Mouse (Mus musculus): ENCODE measurements around the gene Nmur1. TPM values are rescaled to one million over a fixed set of nuclear protein-coding genes. Genes with fewer than 3 reads are reported as not detected.

Gene Nmur1
- total and polyA plus RNA-seq, 2 experiments from 2014 or later: 0.33 TPM; not detected in 1

GRCm38 (mm10) chr1:86399322-86399721, 26.7 kb downstream of the Nmur1 start:
- TF ChIP-seq CTCF (IDR thresholded peaks at IDR 0.05): no peak
- no peaks in the 10 kb centered on the region for H3K9me3 ChIP-seq (ENCODE audit: low read length)
- no peaks in the 10 kb centered on the region for H3K4me1 ChIP-seq (ENCODE audit: insufficient read depth, low read length)
- no peak overlapping the region for H3K9ac ChIP-seq (replicated peaks; ENCODE audit: low read length, poor library complexity, severe bottlenecking)
- DNase-seq (ENCODE audit: low spot score) (no peak), ATAC-seq (ENCODE audit: low FRiP score) (no peak)
- H3K4me2 ChIP-seq (ENCODE audit: low read depth, low read length, poor library complexity, severe bottlenecking): no peak overlapping the region
- H3K27me3 ChIP-seq (ENCODE audit: insufficient read depth, low read length): no peaks in the 10 kb centered on the region
- no peak overlapping the region for H3K27ac ChIP-seq (ENCODE audit: low read depth, low read length)
- no peak overlapping the region for H3K4me3 ChIP-seq (ENCODE audit: low read depth, low read length)
- WGBS: 71% methylated on average over 3 of the region's 3 CpGs
- no peaks in the 10 kb centered on the region for H3K36me3 ChIP-seq (ENCODE audit: insufficient read depth, low read length)

DNA sequence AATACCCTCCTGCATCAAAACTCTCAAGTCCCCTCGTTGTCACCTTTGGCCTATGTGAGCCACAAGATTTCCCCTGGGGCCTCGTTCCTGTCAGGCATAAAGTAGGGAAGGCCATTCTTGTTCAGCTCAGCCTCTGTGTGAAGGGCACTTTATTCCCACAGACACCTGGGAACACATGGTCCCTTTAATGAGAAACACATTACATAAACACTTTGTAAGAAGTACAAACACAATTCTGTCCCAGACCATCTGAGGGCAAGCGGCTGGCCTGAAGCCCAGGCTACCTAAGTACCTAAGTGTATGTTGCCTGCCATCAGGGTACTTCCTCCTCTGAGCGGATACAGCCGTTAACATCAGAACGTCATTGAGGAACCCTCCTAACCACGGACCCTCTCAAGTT, 27.8 kb downstream of the Nmur1 start:
- H3K27me3 ChIP-seq (ENCODE audit: insufficient read depth, low read length): no peaks in the 10 kb centered on the region
- H3K4me1 ChIP-seq (ENCODE audit: insufficient read depth, low read length): no peaks in the 10 kb centered on the region
- H3K9ac ChIP-seq (replicated peaks; ENCODE audit: low read length, poor library complexity, severe bottlenecking): no peak overlapping the region
- no peak for ATAC-seq (ENCODE audit: low FRiP score)
- no peak overlapping the region for H3K4me3 ChIP-seq (ENCODE audit: low read depth, low read length)
- no peak for TF ChIP-seq CTCF (IDR thresholded peaks at IDR 0.05)
- no peak overlapping the region for H3K27ac ChIP-seq (ENCODE audit: low read depth, low read length)
- H3K36me3 ChIP-seq (ENCODE audit: insufficient read depth, low read length): no peaks in the 10 kb centered on the region
- H3K4me2 ChIP-seq (ENCODE audit: low read depth, low read length, poor library complexity, severe bottlenecking): no peak overlapping the region
- 72% methylated on average over 7 of the region's 7 CpGs for WGBS
- DNase-seq (ENCODE audit: low spot score): no peak
- H3K9me3 ChIP-seq (ENCODE audit: low read length): no peaks in the 10 kb centered on the region

GRCm38 (mm10) chr1:86397621-86398020, 28.4 kb downstream of the Nmur1 start:
- Histone ChIP-seq H3K9ac (replicated peaks; ENCODE audit: low read length, poor library complexity, severe bottlenecking) (no peak overlapping the region), H3K27ac (ENCODE audit: low read depth, low read length) (no peak overlapping the region), H3K9me3 (ENCODE audit: low read length) (no peaks in the 10 kb centered on the region), H3K4me3 (ENCODE audit: low read depth, low read length) (no peak overlapping the region), H3K4me1 (ENCODE audit: insufficient read depth, low read length) (no peaks in the 10 kb centered on the region), H3K36me3 (ENCODE audit: insufficient read depth, low read length) (no peaks in the 10 kb centered on the region), H3K27me3 (ENCODE audit: insufficient read depth, low read length) (no peaks in the 10 kb centered on the region), H3K4me2 (ENCODE audit: low read depth, low read length, poor library complexity, severe bottlenecking) (no peak overlapping the region)
- 77% methylated on average over 8 of the region's 8 CpGs for WGBS
- TF ChIP-seq CTCF (IDR thresholded peaks at IDR 0.05): no peak
- DNase-seq (ENCODE audit: low spot score) (no peak), ATAC-seq (ENCODE audit: low FRiP score) (no peak)

GRCm38 (mm10) chr1:86395897-86396296, 30.1 kb downstream of the Nmur1 start:
- no peak overlapping the region for H3K27ac ChIP-seq (ENCODE audit: low read depth, low read length)
- 72% methylated on average over 7 of the region's 7 CpGs for WGBS
- TF ChIP-seq CTCF (IDR thresholded peaks at IDR 0.05): peak; percentile 29
- ATAC-seq (ENCODE audit: low FRiP score) (no peak), DNase-seq (ENCODE audit: low spot score) (no peak)
- no peaks in the 10 kb centered on the region for H3K9me3 ChIP-seq (ENCODE audit: low read length)
- H3K4me3 ChIP-seq (ENCODE audit: low read depth, low read length): no peak overlapping the region
- H3K27me3 ChIP-seq (ENCODE audit: insufficient read depth, low read length): no peaks in the 10 kb centered on the region
- no peaks in the 10 kb centered on the region for H3K4me1 ChIP-seq (ENCODE audit: insufficient read depth, low read length)
- H3K36me3 ChIP-seq (ENCODE audit: insufficient read depth, low read length): no peaks in the 10 kb centered on the region
- no peak overlapping the region for H3K4me2 ChIP-seq (ENCODE audit: low read depth, low read length, poor library complexity, severe bottlenecking)
- no peak overlapping the region for H3K9ac ChIP-seq (replicated peaks; ENCODE audit: low read length, poor library complexity, severe bottlenecking)

GRCm38 (mm10) chr1:86394246-86394645, 31.8 kb downstream of the Nmur1 start:
- DNase-seq (ENCODE audit: low spot score) (no peak), ATAC-seq (ENCODE audit: low FRiP score) (no peak)
- Histone ChIP-seq H3K27ac (ENCODE audit: low read depth, low read length) (no peak overlapping the region), H3K4me3 (ENCODE audit: low read depth, low read length) (no peak overlapping the region), H3K27me3 (ENCODE audit: insufficient read depth, low read length) (no peaks in the 10 kb centered on the region), H3K9ac (replicated peaks; ENCODE audit: low read length, poor library complexity, severe bottlenecking) (no peak overlapping the region), H3K9me3 (ENCODE audit: low read length) (no peaks in the 10 kb centered on the region), H3K4me2 (ENCODE audit: low read depth, low read length, poor library complexity, severe bottlenecking) (no peak overlapping the region), H3K4me1 (ENCODE audit: insufficient read depth, low read length) (no peaks in the 10 kb centered on the region), H3K36me3 (ENCODE audit: insufficient read depth, low read length) (no peaks in the 10 kb centered on the region)
- 89% methylated on average over 3 of the region's 3 CpGs for WGBS
- TF ChIP-seq CTCF (IDR thresholded peaks at IDR 0.05): no peak

DNA sequence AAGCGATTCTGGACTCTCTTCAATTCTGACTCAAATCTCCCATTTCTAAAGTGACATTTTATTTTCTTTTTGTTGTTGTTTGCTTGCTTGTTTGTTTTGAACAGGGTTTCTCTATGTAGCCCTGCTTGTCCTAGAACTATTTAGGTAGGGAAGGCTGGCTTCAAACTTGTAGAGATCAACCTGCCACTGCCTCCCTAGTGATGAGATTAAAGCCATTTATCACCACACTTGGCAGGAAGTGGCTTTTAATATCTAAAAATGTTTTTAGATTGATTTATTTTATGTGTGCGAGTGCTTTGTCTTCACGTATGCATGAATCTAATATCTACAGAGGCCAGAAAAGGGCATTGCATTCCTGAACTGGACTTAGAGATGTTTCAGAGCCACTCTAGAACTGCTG, 32.8 kb downstream of the Nmur1 start:
- H3K4me3 ChIP-seq (ENCODE audit: low read depth, low read length): no peak overlapping the region
- DNase-seq (ENCODE audit: low spot score) (no peak), ATAC-seq (ENCODE audit: low FRiP score) (no peak)
- H3K27ac ChIP-seq (ENCODE audit: low read depth, low read length): no peak overlapping the region
- H3K4me2 ChIP-seq (ENCODE audit: low read depth, low read length, poor library complexity, severe bottlenecking): no peak overlapping the region
- H3K9me3 ChIP-seq (ENCODE audit: low read length): no peaks in the 10 kb centered on the region
- H3K27me3 ChIP-seq (ENCODE audit: insufficient read depth, low read length): no peaks in the 10 kb centered on the region
- 94% methylated on average over 3 of the region's 3 CpGs for WGBS
- TF ChIP-seq CTCF (IDR thresholded peaks at IDR 0.05): no peak
- H3K9ac ChIP-seq (replicated peaks; ENCODE audit: low read length, poor library complexity, severe bottlenecking): no peak overlapping the region
- no peaks in the 10 kb centered on the region for H3K36me3 ChIP-seq (ENCODE audit: insufficient read depth, low read length)
- no peaks in the 10 kb centered on the region for H3K4me1 ChIP-seq (ENCODE audit: insufficient read depth, low read length)
